Mouse (Mus musculus) hindbrain, postnatal 0 days (tissue): ENCODE measurements at regions not wholly inside any gene's neighbourhood (a gene's known extent, or its start where the extent isn't known, plus 50 kb on each side); places are given as distances from the start of the nearest gene placed in this dataset.

ENCODE experiments used
- ATAC-seq: fragments of 200-750 bp; cut with Nextera tagmentation; 2 replicates; pipeline ENCODE4 v1.8.0; 2017; ENCODE audit warnings: mild to moderate bottlenecking, moderate TSS enrichment, moderate library complexity
- DNase-seq: peaks from one replicate; pipeline ENCODE4 v3.0.0-alpha.2; 2015; ENCODE audit warnings: low spot score
- H3K27ac ChIP-seq: fragments of 300-500 bp; sonication (generic); 2 replicates; pipeline ENCODE4 v1.5.1; 2014; ENCODE audit warnings: mild to moderate bottlenecking
- H3K27me3 ChIP-seq: fragments of 300-500 bp; sonication (generic); 2 replicates; pipeline ENCODE4 v1.6.1; 2014; ENCODE audit warnings: low read length, mixed read lengths; ENCODE audit not compliant: insufficient read depth
- H3K36me3 ChIP-seq: fragments of 300-500 bp; sonication (generic); 2 replicates; pipeline ENCODE4 v1.6.1; 2014; ENCODE audit warnings: low read length, mixed read lengths; ENCODE audit not compliant: insufficient read depth
- H3K4me1 ChIP-seq: fragments of 300-500 bp; sonication (generic); 2 replicates; pipeline ENCODE4 v1.6.1; 2014; ENCODE audit warnings: antibody characterized with exemption, low read length, mixed read lengths; ENCODE audit not compliant: insufficient read depth
- H3K4me2 ChIP-seq: fragments of 300-500 bp; sonication (generic); 2 replicates; pipeline ENCODE4 v1.6.1; 2014; ENCODE audit warnings: low read depth, mild to moderate bottlenecking, low read length, moderate library complexity, mixed read lengths
- H3K4me3 ChIP-seq: fragments of 300-500 bp; sonication (generic); 2 replicates; pipeline ENCODE4 v1.5.1; 2014; ENCODE audit warnings: low read length
- H3K9ac ChIP-seq: fragments of 300-500 bp; sonication (generic); replicated peaks from 2 replicates; pipeline ENCODE4 v1.6.1; 2014; ENCODE audit warnings: mild to moderate bottlenecking, low read length, moderate library complexity, mixed read lengths
- H3K9me3 ChIP-seq: fragments of 300-500 bp; sonication (generic); 2 replicates; pipeline ENCODE4 v1.6.1; 2016; ENCODE audit warnings: low read length, mixed read lengths
- CTCF ChIP-seq: IDR thresholded peaks from 2 replicates; pipeline ENCODE4 v1.5.1; 2016; ENCODE audit warnings: antibody characterized with exemption, control low read depth, low read depth
- WGBS: fragments of 180-500 bp; shearing (Covaris S2); extraction: QIAGEN DNeasy Blood & Tissue Kit; methylation state at CpG from one replicate; pipeline ENCODE4 v1.1.7; 2014; 5-methylcytosine and 5-hydroxymethylcytosine counted together

GRCm38 (mm10) chr9:61077807-61078206 lies 283.5 kb downstream of the Uaca start:
- no peak for ATAC-seq
- H3K4me1 ChIP-seq = peaks cover 10% of the 10 kb centered on the region
- no peak for TF ChIP-seq CTCF
- H3K27ac ChIP-seq = no peak overlapping the region
- H3K36me3 ChIP-seq = no peaks in the 10 kb centered on the region
- H3K4me3 ChIP-seq = no peak overlapping the region
- H3K4me2 ChIP-seq = no peak overlapping the region
- H3K9ac ChIP-seq = no peak overlapping the region
- H3K9me3 ChIP-seq = no peaks in the 10 kb centered on the region
- DNase-seq = no peak
- no peaks in the 10 kb centered on the region for H3K27me3 ChIP-seq
- 66% methylated on average over 4 of the region's 4 CpGs for WGBS

- H3K4me2 ChIP-seq = peak overlapping the region; percentile 2; the same call in 1 of the 2 replicates
- H3K27ac ChIP-seq = peak overlapping the region; percentile 17; the same call in 1 of the 2 replicates
- no peak overlapping the region for H3K9ac ChIP-seq
Measured at GRCm38 (mm10) chr9:61081474-61082021, 287.2 kb downstream of the Uaca start.

GRCm38 (mm10) chr9:61084655-61085230 lies 287.4 kb upstream of the Tle3 start:
- TF ChIP-seq CTCF = no peak
- DNase-seq (no peak), ATAC-seq (no peak)
- no peak overlapping the region for H3K9ac ChIP-seq
- no peak overlapping the region for H3K4me3 ChIP-seq
- H3K4me2 ChIP-seq = no peak overlapping the region
- no peak overlapping the region for H3K27ac ChIP-seq
- H3K36me3 ChIP-seq = no peaks in the 10 kb centered on the region
- H3K27me3 ChIP-seq = no peaks in the 10 kb centered on the region; the same call in 1 of the 2 replicates
- no peaks in the 10 kb centered on the region for H3K9me3 ChIP-seq
- H3K4me1 ChIP-seq = peaks cover 10% of the 10 kb centered on the region
- 64% methylated on average over 13 of the region's 13 CpGs for WGBS

More at GRCm38 (mm10) chr9:61081474-61082021, 287.2 kb downstream of the Uaca start:
- H3K4me1 ChIP-seq = peaks cover 10% of the 10 kb centered on the region
- ATAC-seq = peak; percentile 63; the same call in 1 of the 2 replicates
- TF ChIP-seq CTCF = no peak
- WGBS = 16% methylated on average over 16 of the region's 16 CpGs
- no peak overlapping the region for H3K4me3 ChIP-seq
- H3K36me3 ChIP-seq = no peaks in the 10 kb centered on the region
- peak; percentile 76 for DNase-seq
- no peaks in the 10 kb centered on the region for H3K9me3 ChIP-seq
- no peaks in the 10 kb centered on the region; the same call in 1 of the 2 replicates for H3K27me3 ChIP-seq

GRCm38 (mm10) chr9:61087035-61087434 lies 285.1 kb upstream of the Tle3 start:
- no peaks in the 10 kb centered on the region for H3K9me3 ChIP-seq
- H3K4me1 ChIP-seq = peaks cover 2% of the 10 kb centered on the region; the same call in 1 of the 2 replicates
- no peaks in the 10 kb centered on the region; the same call in 1 of the 2 replicates for H3K27me3 ChIP-seq
- H3K36me3 ChIP-seq = no peaks in the 10 kb centered on the region
- no peak for DNase-seq
- WGBS = 100% methylated on average over 3 of the region's 3 CpGs
- no peak overlapping the region for H3K27ac ChIP-seq
- no peak overlapping the region for H3K4me2 ChIP-seq
- no peak for TF ChIP-seq CTCF
- ATAC-seq = no peak
- H3K4me3 ChIP-seq = no peak overlapping the region
- no peak overlapping the region for H3K9ac ChIP-seq

GRCm38 (mm10) chr9:61089066-61089686 lies 283.0 kb upstream of the Tle3 start:
- DNase-seq (no peak), ATAC-seq (no peak)
- WGBS = 93% methylated on average over 2 of the region's 2 CpGs
- no peak overlapping the region for H3K4me2 ChIP-seq
- H3K4me3 ChIP-seq = no peak overlapping the region
- H3K27ac ChIP-seq = no peak overlapping the region
- no peaks in the 10 kb centered on the region for H3K27me3 ChIP-seq
- no peaks in the 10 kb centered on the region for H3K9me3 ChIP-seq
- H3K36me3 ChIP-seq = no peaks in the 10 kb centered on the region
- no peak overlapping the region for H3K9ac ChIP-seq
- H3K4me1 ChIP-seq = no peaks in the 10 kb centered on the region
- no peak for TF ChIP-seq CTCF

GRCm38 (mm10) chr9:61091036-61091435 lies 281.1 kb upstream of the Tle3 start:
- 86% methylated on average over 2 of the region's 2 CpGs for WGBS

More at GRCm38 (mm10) chr9:61091036-61091435, 281.1 kb upstream of the Tle3 start:
- Histone ChIP-seq H3K4me2 (no peak overlapping the region), H3K27me3 (no peaks in the 10 kb centered on the region), H3K9me3 (no peaks in the 10 kb centered on the region), H3K4me3 (no peak overlapping the region), H3K36me3 (no peaks in the 10 kb centered on the region), H3K4me1 (no peaks in the 10 kb centered on the region), H3K9ac (no peak overlapping the region), H3K27ac (no peak overlapping the region)
- DNase-seq (no peak), ATAC-seq (no peak)
- no peak for TF ChIP-seq CTCF
